Mouse (Mus musculus) embryo, embryonic 10 days (tissue): Measurements from ENCODE around the gene Ifng.
"Not testable (repeated sequence)": the region's sequence is repeated elsewhere in the genome, so short reads cannot be mapped to it uniquely, and the experiment has no call there.

Source experiments
- DNase-seq: peaks from one replicate; pipeline ENCODE4 v3.0.0-alpha.2; 2015; ENCODE audit warnings: low spot score

Gene Ifng

GRCm38 (mm10) chr10:118440742-118441240 is at the start of gene Ifng:
Gene Ifng (plus strand): TSS chr10:118441046.
- DNase-seq = no peak

- no peak for DNase-seq
Measured at GRCm38 (mm10) chr10:118399917-118400316, 40.9 kb upstream of the Ifng start.

- DNase-seq = no peak
Measured at GRCm38 (mm10) chr10:118406463-118407221, 34.2 kb upstream of the Ifng start.

GRCm38 (mm10) chr10:118411377-118411776 is 29.5 kb upstream of the Ifng start:
- DNase-seq = peak; percentile 14

- no peak for DNase-seq
Measured at GRCm38 (mm10) chr10:118412774-118413173, 28.1 kb upstream of the Ifng start.

GRCm38 (mm10) chr10:118419000-118419425 is 21.8 kb upstream of the Ifng start:
- no peak for DNase-seq

GRCm38 (mm10) chr10:118420896-118421295 is 19.9 kb upstream of the Ifng start:
- DNase-seq = no peak

GRCm38 (mm10) chr10:118435501-118435900 is 5.3 kb upstream of the Ifng start:
- DNase-seq = no peak

GRCm38 (mm10) chr10:118441898-118442297 is 1.1 kb downstream of the Ifng start:
- DNase-seq = no peak

GRCm38 (mm10) chr10:118442999-118443398 is 2.2 kb downstream of the Ifng start:
- no peak for DNase-seq

GRCm38 (mm10) chr10:118445021-118445420 is 4.2 kb downstream of the Ifng start:
- DNase-seq = no peak

- no peak for DNase-seq
Measured at GRCm38 (mm10) chr10:118445502-118445901, 4.7 kb downstream of the Ifng start.

GRCm38 (mm10) chr10:118445978-118446377 is 5.1 kb downstream of the Ifng start:
- no peak for DNase-seq

- DNase-seq = no peak
Measured at GRCm38 (mm10) chr10:118451747-118452146, 10.9 kb downstream of the Ifng start.

GRCm38 (mm10) chr10:118458729-118459128 is 17.9 kb downstream of the Ifng start:
- no peak for DNase-seq

GRCm38 (mm10) chr10:118461126-118461767 is 20.4 kb downstream of the Ifng start:
- no peak for DNase-seq

GRCm38 (mm10) chr10:118466481-118466880 is 25.6 kb downstream of the Ifng start:
- no peak for DNase-seq

GRCm38 (mm10) chr10:118469047-118469446 is 28.2 kb downstream of the Ifng start:
- DNase-seq = no peak

GRCm38 (mm10) chr10:118470296-118470957 is 29.6 kb downstream of the Ifng start:
- DNase-seq = no peak

GRCm38 (mm10) chr10:118472846-118473245 is 32.0 kb downstream of the Ifng start:
- not testable (repeated sequence) for DNase-seq

GRCm38 (mm10) chr10:118476696-118477095 is 35.9 kb downstream of the Ifng start:
- DNase-seq = no peak

- DNase-seq = no peak
Measured at GRCm38 (mm10) chr10:118477297-118477696, 36.5 kb downstream of the Ifng start.

- no peak for DNase-seq
Measured at GRCm38 (mm10) chr10:118479244-118479643, 38.4 kb downstream of the Ifng start.
